Mouse (Mus musculus) CH12F3 (cell line): ENCODE results near the gene Sim1.

Experiments
- in situ Hi-C: fragments of 300-500 bp; cut with MboI; formaldehyde crosslinking; loops from 2 replicates; pipeline ENCODE4 v1.14.3; 2020; ENCODE audit warnings: low sequenced_read_pairs

Gene Sim1

GRCm38 (mm10) chr10:50900746-50901600 lies 6.4 kb downstream of the Sim1 start:
- in situ Hi-C loops = no loop called here

GRCm38 (mm10) chr10:50901601-50902475 lies 7.3 kb downstream of the Sim1 start:
- in situ Hi-C loops = no loop called here

- in situ Hi-C loops = no loop called here
Measured at GRCm38 (mm10) chr10:50902741-50903715, 8.5 kb downstream of the Sim1 start.

GRCm38 (mm10) chr10:50903846-50904763 lies 9.6 kb downstream of the Sim1 start:
- in situ Hi-C loops = no loop called here

GRCm38 (mm10) chr10:50904764-50905701 lies 10.5 kb downstream of the Sim1 start:
- in situ Hi-C loops = no loop called here

GRCm38 (mm10) chr10:50910400-50910799 lies 15.8 kb downstream of the Sim1 start:
- in situ Hi-C loops = no loop called here

- in situ Hi-C loops = no loop called here
Measured at GRCm38 (mm10) chr10:50910861-50911410, 16.4 kb downstream of the Sim1 start.

- in situ Hi-C loops = no loop called here
Measured at GRCm38 (mm10) chr10:50915607-50916006, 21.1 kb downstream of the Sim1 start.

- in situ Hi-C loops = no loop called here
Measured at GRCm38 (mm10) chr10:50929281-50929680, 34.7 kb downstream of the Sim1 start.

GRCm38 (mm10) chr10:50935673-50936072 lies 41.1 kb downstream of the Sim1 start:
- in situ Hi-C loops = no loop called here

GRCm38 (mm10) chr10:50973625-50974024 lies 79.1 kb downstream of the Sim1 start:
- in situ Hi-C loops = no loop called here

- in situ Hi-C loops = no loop called here
Measured at GRCm38 (mm10) chr10:50981849-50982248, 87.3 kb downstream of the Sim1 start.

- in situ Hi-C loops = no loop called here
Measured at GRCm38 (mm10) chr10:50983620-50984019, 89.1 kb downstream of the Sim1 start.

- in situ Hi-C loops = no loop called here
Measured at GRCm38 (mm10) chr10:51007798-51008197, 113.2 kb downstream of the Sim1 start.

GRCm38 (mm10) chr10:51011391-51012150 lies 117.0 kb downstream of the Sim1 start:
- in situ Hi-C loops = no loop called here

GRCm38 (mm10) chr10:51014901-51015300 lies 120.3 kb downstream of the Sim1 start:
- in situ Hi-C loops = no loop called here

GRCm38 (mm10) chr10:51015362-51015761 lies 120.8 kb downstream of the Sim1 start:
- in situ Hi-C loops = no loop called here
